Mouse (Mus musculus) bone marrow macrophage, adult 2 months (primary cell): Measurements from ENCODE around the gene Ptk6.

Experiments
- CTCF ChIP-seq: IDR thresholded peaks from 2 replicates; pipeline ENCODE4 v1.5.1; 2012; ENCODE audit warnings: low read depth, mild to moderate bottlenecking, low read length, moderate library complexity
- POLR2A ChIP-seq: IDR thresholded peaks from 2 replicates; pipeline ENCODE4 v1.6.1; 2012; ENCODE audit warnings: mild to moderate bottlenecking, low read depth, low read length, borderline replicate concordance

- TF ChIP-seq POLR2A (no peak), CTCF (no peak)
These were observed 16.4 kb upstream of the Ptk6 start for GRCm38 (mm10) chr2:181218881-181219485.
